Mouse (Mus musculus): ENCODE measurements around the gene Klhdc2. TPM values are rescaled to one million over a fixed set of nuclear protein-coding genes. Genes with fewer than 3 reads are reported as not detected.

Klhdc2 gene
- polyA plus RNA-seq, 1 experiment = 27.7 TPM

- TF ChIP-seq CTCF (IDR thresholded peaks at IDR 0.05; ENCODE audit: control insufficient read depth, insufficient read depth, low read length) (no peak), POLR2A (IDR thresholded peaks at IDR 0.05; ENCODE audit: borderline replicate concordance, control insufficient read depth, low read depth, low read length) (no peak)
- WGBS = 59% methylated on average over 4 of the region's 4 CpGs
- Histone ChIP-seq H3K4me1 (ENCODE audit: control insufficient read depth, insufficient read depth, low read length) (peaks cover 1% of the 10 kb centered on the region), H3K27ac (ENCODE audit: control insufficient read depth, insufficient read depth, low read depth, low read length, poor library complexity) (peak overlapping the region; percentile 22; the same call in 1 of the 2 replicates), H3K4me3 (replicated peaks; ENCODE audit: control insufficient read depth, low read depth, low read length) (no peak overlapping the region)
These were observed 830 bp upstream of the Klhdc2 start for GRCm38 (mm10) chr12:69295651-69296050.

- Histone ChIP-seq H3K27ac (ENCODE audit: control insufficient read depth, insufficient read depth, low read depth, low read length, poor library complexity) (peak overlapping the region; percentile 97), H3K4me3 (replicated peaks; ENCODE audit: control insufficient read depth, low read depth, low read length) (peak overlapping the region; percentile 97), H3K4me1 (ENCODE audit: control insufficient read depth, insufficient read depth, low read length) (peaks cover 1% of the 10 kb centered on the region)
- TF ChIP-seq CTCF (IDR thresholded peaks at IDR 0.05; ENCODE audit: control insufficient read depth, insufficient read depth, low read length) (no peak), POLR2A (IDR thresholded peaks at IDR 0.05; ENCODE audit: borderline replicate concordance, control insufficient read depth, low read depth, low read length) (no peak)
- WGBS = 27% methylated on average over 20 of the region's 20 CpGs
These were observed 1.1 kb downstream of the Klhdc2 start for GRCm38 (mm10) chr12:69297411-69298150.

GRCm38 (mm10) chr12:69298281-69298680 lies 1.8 kb downstream of the Klhdc2 start:
- Histone ChIP-seq H3K4me3 (replicated peaks; ENCODE audit: control insufficient read depth, low read depth, low read length) (peak overlapping the region; percentile 29), H3K4me1 (ENCODE audit: control insufficient read depth, insufficient read depth, low read length) (peaks cover 1% of the 10 kb centered on the region), H3K27ac (ENCODE audit: control insufficient read depth, insufficient read depth, low read depth, low read length, poor library complexity) (no peak overlapping the region)
- no peak for TF ChIP-seq POLR2A (IDR thresholded peaks at IDR 0.05; ENCODE audit: borderline replicate concordance, control insufficient read depth, low read depth, low read length)
- no peak for TF ChIP-seq CTCF (IDR thresholded peaks at IDR 0.05; ENCODE audit: control insufficient read depth, insufficient read depth, low read length)
- 78% methylated on average over 4 of the region's 4 CpGs for WGBS

GRCm38 (mm10) chr12:69299231-69299630 lies 2.8 kb downstream of the Klhdc2 start:
- TF ChIP-seq CTCF (IDR thresholded peaks at IDR 0.05; ENCODE audit: control insufficient read depth, insufficient read depth, low read length) (no peak), POLR2A (IDR thresholded peaks at IDR 0.05; ENCODE audit: borderline replicate concordance, control insufficient read depth, low read depth, low read length) (no peak)
- Histone ChIP-seq H3K27ac (ENCODE audit: control insufficient read depth, insufficient read depth, low read depth, low read length, poor library complexity) (no peak overlapping the region), H3K4me1 (ENCODE audit: control insufficient read depth, insufficient read depth, low read length) (peaks cover 1% of the 10 kb centered on the region), H3K4me3 (replicated peaks; ENCODE audit: control insufficient read depth, low read depth, low read length) (no peak overlapping the region)
- 83% methylated on average over 12 of the region's 12 CpGs for WGBS

- WGBS = 96% methylated on average over 3 of the region's 3 CpGs
- TF ChIP-seq CTCF (IDR thresholded peaks at IDR 0.05; ENCODE audit: control insufficient read depth, insufficient read depth, low read length) (no peak), POLR2A (IDR thresholded peaks at IDR 0.05; ENCODE audit: borderline replicate concordance, control insufficient read depth, low read depth, low read length) (no peak)
- Histone ChIP-seq H3K4me3 (replicated peaks; ENCODE audit: control insufficient read depth, low read depth, low read length) (no peak overlapping the region), H3K27ac (ENCODE audit: control insufficient read depth, insufficient read depth, low read depth, low read length, poor library complexity) (no peak overlapping the region), H3K4me1 (ENCODE audit: control insufficient read depth, insufficient read depth, low read length) (peaks cover 1% of the 10 kb centered on the region)
These were observed 3.4 kb downstream of the Klhdc2 start for GRCm38 (mm10) chr12:69299831-69300230.

- H3K4me3 ChIP-seq (replicated peaks; ENCODE audit: control insufficient read depth, low read depth, low read length) = no peak overlapping the region
These were observed 3.9 kb downstream of the Klhdc2 start for GRCm38 (mm10) chr12:69300391-69300790.

GRCm38 (mm10) chr12:69302171-69302570 lies 5.7 kb downstream of the Klhdc2 start:
- TF ChIP-seq POLR2A (IDR thresholded peaks at IDR 0.05; ENCODE audit: borderline replicate concordance, control insufficient read depth, low read depth, low read length) (no peak), CTCF (IDR thresholded peaks at IDR 0.05; ENCODE audit: control insufficient read depth, insufficient read depth, low read length) (no peak)
- H3K27ac ChIP-seq (ENCODE audit: control insufficient read depth, insufficient read depth, low read depth, low read length, poor library complexity) = no peak overlapping the region
- H3K4me1 ChIP-seq (ENCODE audit: control insufficient read depth, insufficient read depth, low read length) = no peaks in the 10 kb centered on the region; the same call in 1 of the 2 replicates
- WGBS = 94% methylated on average over 12 of the region's 12 CpGs
- H3K4me3 ChIP-seq (replicated peaks; ENCODE audit: control insufficient read depth, low read depth, low read length) = no peak overlapping the region

More at GRCm38 (mm10) chr12:69300391-69300790, 3.9 kb downstream of the Klhdc2 start:
- 79% methylated on average over 2 of the region's 2 CpGs for WGBS
- Histone ChIP-seq H3K4me1 (ENCODE audit: control insufficient read depth, insufficient read depth, low read length) (peaks cover 1% of the 10 kb centered on the region), H3K27ac (ENCODE audit: control insufficient read depth, insufficient read depth, low read depth, low read length, poor library complexity) (no peak overlapping the region)
- TF ChIP-seq CTCF (IDR thresholded peaks at IDR 0.05; ENCODE audit: control insufficient read depth, insufficient read depth, low read length) (no peak), POLR2A (IDR thresholded peaks at IDR 0.05; ENCODE audit: borderline replicate concordance, control insufficient read depth, low read depth, low read length) (no peak)

GRCm38 (mm10) chr12:69304051-69304450 lies 7.6 kb downstream of the Klhdc2 start:
- Histone ChIP-seq H3K4me3 (replicated peaks; ENCODE audit: control insufficient read depth, low read depth, low read length) (no peak overlapping the region), H3K27ac (ENCODE audit: control insufficient read depth, insufficient read depth, low read depth, low read length, poor library complexity) (no peak overlapping the region), H3K4me1 (ENCODE audit: control insufficient read depth, insufficient read depth, low read length) (no peaks in the 10 kb centered on the region)
- TF ChIP-seq POLR2A (IDR thresholded peaks at IDR 0.05; ENCODE audit: borderline replicate concordance, control insufficient read depth, low read depth, low read length) = no peak
- no peak for TF ChIP-seq CTCF (IDR thresholded peaks at IDR 0.05; ENCODE audit: control insufficient read depth, insufficient read depth, low read length)
- 70% methylated on average over 2 of the region's 2 CpGs for WGBS
